Mouse (Mus musculus) neural tube, embryonic 12.5 days (tissue): Measurements from ENCODE around the gene Zfp975. TPM values are rescaled to one million over a fixed set of nuclear protein-coding genes. Genes with fewer than 3 reads are reported as not detected.

Experiments
- polyA plus RNA-seq: library from polyadenylated mRNA; unstranded; fragments of >200 nt; fragmentation: Nextera tagmentation; extraction: Ambion mirVana; gene quantifications from 2 replicates; pipeline ENCODE4 v1.2.1, GENCODE M21; 2016

Zfp975 gene
- polyA plus RNA-seq, 1 experiment from 2014 or later = 8.6 TPM

Other genes starting within 250 kb of the Zfp975 start
- gene 4933421I07Rik, start 244.6 kb downstream of the Zfp975 start, polyA plus RNA-seq = not detected in 2 replicates
- 12.7 and 16.1 TPM in 2 replicates for gene Zfp141, start 187.0 kb downstream of the Zfp975 start, polyA plus RNA-seq
- gene Gm21028, start 114.2 kb downstream of the Zfp975 start, polyA plus RNA-seq = not detected in 2 replicates
- gene Zfp977, start 100.2 kb downstream of the Zfp975 start, polyA plus RNA-seq = 1.1 and 1.9 TPM in 2 replicates
- 2.9 and 3.0 TPM in 2 replicates for gene Zfp976, start 50.2 kb downstream of the Zfp975 start, polyA plus RNA-seq
- not detected in 2 replicates for gene Gm17067, start 34.3 kb upstream of the Zfp975 start, polyA plus RNA-seq
- gene Vmn2r62, start 100.8 kb upstream of the Zfp975 start, polyA plus RNA-seq = not detected in 2 replicates
- gene Gm2381, start 174.5 kb upstream of the Zfp975 start, polyA plus RNA-seq = not detected in 2 replicates
- not detected in 2 replicates for gene Vmn2r63, start 241.1 kb upstream of the Zfp975 start, polyA plus RNA-seq